Mouse (Mus musculus) megakaryocyte progenitor cell, adult 5-6 weeks (primary cell): ENCODE measurements around the gene Eogt. TPM values are rescaled to one million over a fixed set of nuclear protein-coding genes. Genes with fewer than 3 reads are reported as not detected.

Source experiments
- ATAC-seq: replicated peaks from 2 replicates; pipeline ENCODE4 v1.8.0; 2016; ENCODE audit warnings: mild to moderate bottlenecking, moderate TSS enrichment, inconsistent platforms; ENCODE audit not compliant: poor library complexity
- total RNA-seq, 2 experiments: library from RNA; stranded (forward) in 1 of 2; stranded (reverse) in 1 of 2; fragments of 157-497, 149-512 nt in 1 of 2; fragments of 200-1000 nt in 1 of 2; gene quantifications; 2 replicates each; pipeline versions ENCODE4 v1.2.3 to v1.2.4; 2015 to 2017

The Eogt gene
- 2.4 and 2.8 TPM in 2 replicates for total RNA-seq (2015)
- total RNA-seq (2017) = 3.2 and 3.4 TPM in 2 replicates

DNA sequence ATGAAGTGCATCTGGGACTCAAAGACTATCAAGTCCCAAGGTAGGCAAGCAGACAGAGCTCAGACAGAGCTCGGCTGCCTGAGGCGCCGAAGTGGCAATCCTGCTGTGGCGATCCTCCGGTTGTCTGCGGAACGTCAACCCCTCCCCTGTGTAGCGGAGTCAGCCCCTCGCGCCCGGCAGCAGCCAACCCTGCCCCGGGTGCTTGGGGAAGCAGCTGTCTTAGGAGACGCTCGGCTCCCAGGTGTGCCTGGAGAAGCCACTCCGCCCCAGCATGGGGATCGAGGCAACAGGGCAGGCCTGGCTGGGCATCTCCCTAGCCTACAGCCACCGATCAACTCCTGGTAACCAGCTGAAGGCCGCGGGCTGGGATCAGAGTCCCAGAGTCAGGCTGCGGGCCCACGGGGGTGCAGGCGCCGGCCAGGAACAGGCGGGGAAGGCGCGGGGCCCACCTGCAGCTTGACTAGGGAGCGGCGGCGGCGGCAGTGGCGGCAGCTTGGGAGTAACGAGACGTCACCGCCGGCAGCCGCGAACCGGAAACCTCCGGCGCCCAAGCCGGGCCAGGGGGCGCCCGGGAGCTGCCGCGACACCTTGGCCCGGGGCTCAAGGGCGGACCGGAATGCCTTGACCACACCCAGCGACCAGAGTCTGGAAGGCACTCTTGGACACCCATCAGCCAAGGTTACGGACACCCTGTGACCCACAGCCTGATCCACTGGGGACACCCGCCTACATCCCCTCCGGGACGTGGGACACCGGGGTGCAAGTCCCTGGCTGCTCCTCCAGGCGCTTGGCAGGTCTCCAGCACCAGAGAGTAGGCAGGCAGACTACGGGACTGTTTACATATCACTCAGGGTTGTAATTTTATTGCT lies at the start of gene Eogt:
Gene Eogt, minus strand, starts transcription at position 800 of the 869 bp plus-strand sequence.
- ATAC-seq = peak; percentile 82

DNA sequence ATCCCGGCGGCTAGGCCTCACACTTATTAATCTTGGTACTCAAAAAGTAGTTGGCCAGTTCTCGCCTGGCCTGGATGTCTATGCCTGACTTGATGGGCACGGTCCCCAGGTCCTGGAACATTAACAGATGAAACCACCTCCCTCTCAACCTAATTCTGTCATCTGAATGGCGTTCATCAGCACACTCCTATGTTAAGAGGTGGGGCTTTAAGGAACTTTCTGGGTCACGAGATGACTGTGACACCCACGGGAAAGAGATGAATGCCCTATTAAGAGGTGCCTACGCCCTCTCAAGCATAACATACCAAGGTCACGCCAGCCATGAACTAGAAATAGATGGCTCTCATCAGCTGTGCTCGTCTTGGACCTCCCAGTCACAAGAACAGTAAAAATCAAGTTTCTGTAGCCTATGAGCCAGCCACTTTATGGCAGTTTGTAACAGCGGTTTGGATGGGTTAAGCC lies 30.4 kb upstream of the Eogt start:
- peak; percentile 26 for ATAC-seq

DNA sequence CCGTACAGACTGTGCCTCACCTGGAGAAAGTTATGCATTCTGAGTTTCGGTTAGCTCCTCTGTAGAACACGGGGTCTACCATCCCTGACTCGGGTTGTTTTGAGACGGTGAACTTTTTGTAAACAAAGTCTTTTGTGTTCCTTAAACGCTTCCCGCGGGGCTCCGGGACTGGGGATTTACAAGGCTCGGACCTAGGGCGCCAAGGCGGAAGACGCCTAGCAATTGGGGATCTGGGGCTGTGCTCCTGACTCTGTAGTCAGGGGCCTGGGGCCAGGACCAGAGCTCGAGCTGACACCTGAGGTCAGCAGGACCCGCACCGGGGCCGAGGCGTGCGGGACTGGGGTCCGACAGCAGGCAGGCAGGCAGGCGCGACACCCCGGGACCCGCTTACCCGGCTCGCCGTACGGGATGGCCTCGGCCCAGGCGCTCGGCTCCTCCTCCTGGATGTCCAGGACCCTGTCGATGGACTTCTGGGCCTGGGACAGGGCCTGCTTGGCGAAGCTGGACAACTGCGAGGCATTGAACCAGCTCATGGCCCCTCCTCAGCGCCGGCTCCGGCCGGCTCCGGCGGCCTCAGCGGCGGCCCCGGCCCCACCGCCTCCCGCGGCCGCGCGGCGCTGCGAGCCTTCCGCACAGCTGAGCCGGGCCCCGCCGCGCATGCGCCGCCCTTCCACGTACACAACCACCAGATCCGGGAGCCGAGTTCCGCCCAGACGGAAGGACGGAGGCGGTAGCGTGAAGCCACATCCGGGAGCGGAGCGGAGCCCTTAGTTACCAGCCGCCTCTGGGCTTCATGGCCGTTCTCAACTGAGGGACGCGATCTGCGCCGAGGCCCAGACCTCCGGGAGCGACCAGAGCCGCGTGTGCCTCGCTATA lies 29.7 kb upstream of the Eogt start, which contains the start of gene Tmf1:
Gene Tmf1, minus strand, starts transcription at position 632 of the 876 bp plus-strand sequence.
- ATAC-seq = peak; percentile 95

DNA sequence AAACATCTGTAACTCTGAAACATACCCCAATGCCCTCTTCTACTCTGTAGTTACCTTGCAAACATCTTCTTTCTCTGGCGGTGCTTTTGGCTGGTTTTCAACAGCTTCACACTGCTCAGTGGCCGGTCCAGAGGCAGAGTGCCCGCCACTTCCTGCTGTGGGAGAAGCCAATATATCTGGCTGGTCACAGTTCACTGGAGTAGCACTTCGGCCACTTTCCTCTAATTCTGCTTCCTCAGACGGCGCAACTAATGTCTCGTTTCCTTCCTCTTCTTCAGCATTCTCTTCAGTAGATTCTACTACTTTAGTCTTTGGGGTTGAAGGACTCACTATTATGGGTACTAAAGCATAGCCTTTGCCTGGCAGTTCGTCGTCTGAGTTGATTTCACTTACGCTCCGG lies 26.7 kb upstream of the Eogt start:
- ATAC-seq = 0 out of 2 replicates have a peak, but pooled peaks have one; percentile 12

DNA sequence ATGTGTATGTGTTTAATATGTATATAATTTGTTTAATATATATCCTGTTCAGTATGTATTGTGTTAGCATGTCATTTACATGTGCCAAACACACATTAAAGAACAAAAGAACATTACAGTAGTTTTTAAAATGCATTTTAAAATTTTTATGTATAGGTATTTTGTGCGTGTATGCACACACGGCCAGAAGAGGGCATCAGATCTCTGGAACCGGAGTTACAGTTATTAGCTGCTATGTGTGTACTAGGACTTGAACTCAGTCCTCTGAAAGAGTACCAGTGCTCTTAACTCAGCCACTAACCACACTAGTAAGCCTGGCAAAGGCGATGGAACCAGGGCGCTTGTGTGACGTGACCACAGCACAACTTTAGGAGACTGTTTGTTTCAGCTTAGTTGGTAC lies 1.2 kb upstream of the Eogt start:
- ATAC-seq = 0 out of 2 replicates have a peak, but pooled peaks have one; percentile 13

DNA sequence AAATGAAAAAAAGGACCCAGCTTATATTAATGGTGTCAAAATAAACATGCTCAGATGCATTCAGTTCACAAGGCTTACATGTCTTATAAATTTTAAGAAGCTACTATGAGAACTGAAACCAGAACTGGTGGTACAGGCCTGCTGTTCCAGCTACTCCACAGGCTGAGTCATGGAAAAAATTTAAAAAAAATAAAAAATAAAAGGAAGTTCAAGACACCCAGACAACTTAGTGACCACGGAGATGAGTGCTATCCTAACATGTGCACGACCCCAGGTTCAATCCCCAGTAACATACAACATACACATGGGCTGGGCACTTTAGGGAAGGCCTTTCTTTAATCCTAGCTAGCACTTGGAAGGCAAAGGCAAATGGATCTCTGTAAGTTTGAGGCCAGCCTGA lies 739 bp upstream of the Eogt start:
- ATAC-seq = peak; percentile 34

DNA sequence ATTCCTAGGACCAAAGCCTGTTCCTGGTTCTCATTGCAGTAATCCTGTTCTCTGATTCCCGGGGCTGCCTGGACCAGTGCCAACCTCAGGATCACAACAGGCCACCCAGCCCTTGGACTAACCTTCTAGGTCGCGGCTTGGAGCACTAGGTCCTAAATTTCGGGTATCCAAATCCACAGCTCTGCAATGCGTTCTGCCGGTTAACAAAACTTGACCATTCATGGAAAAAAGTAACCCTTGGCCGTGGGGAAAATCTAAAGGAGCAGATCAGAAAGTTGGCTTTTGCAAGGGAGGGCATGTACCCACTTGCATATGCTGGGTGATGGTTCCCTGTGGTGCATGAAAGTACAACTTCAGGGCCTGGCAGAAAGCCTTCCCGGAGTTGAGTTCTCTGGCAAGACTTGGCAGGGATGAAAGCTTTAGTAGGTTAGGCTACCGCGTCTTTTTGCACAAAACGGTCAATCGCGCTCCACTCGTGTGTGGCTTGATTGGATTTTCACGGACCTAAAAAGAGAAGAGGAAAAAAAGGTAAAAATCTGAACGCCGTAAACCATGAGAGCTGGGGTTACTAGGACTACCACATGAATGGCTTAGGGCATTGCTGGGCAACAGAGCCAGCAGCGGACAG lies 1.1 kb downstream of the Eogt start:
- ATAC-seq = 0 out of 2 replicates have a peak, but pooled peaks have one; percentile 2

DNA sequence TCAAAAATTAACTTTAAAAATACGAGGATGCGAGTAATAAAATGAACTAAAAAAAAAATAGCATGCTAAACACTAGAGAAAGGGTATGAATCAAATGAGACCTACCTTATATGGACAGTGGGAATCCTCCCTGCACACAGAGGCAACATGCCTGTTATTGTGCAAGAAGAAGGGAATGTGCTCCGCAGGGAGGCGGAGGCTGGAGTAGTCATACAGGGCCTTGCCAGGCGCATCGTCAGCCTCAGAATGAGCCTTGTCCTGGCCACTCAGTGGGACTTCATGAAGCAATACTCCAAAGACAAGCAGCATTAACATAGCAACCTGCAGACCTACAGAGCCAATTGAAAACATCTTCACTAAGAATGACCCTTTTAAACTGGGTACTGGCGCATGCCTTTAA lies 3.8 kb downstream of the Eogt start:
- no peak for ATAC-seq

DNA sequence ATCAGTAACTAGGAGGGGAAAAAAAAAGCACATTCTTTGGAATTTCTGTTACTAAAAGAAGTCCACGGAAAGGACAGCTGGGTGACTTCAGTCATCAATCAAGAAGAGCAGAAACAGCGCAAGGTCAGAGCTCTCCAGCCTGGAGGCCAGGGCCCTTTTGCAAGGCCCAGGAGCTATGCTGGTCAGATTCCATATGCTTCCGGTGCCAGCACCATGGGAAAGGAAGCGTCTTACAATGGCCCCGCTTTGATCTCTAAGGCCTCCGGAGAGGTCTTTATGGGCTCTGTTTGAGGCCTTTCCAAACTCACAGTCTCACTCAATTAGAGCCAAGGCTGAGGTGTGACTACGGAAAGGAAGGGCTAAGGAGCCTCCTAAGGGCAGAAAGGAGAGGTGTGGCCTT lies 4.6 kb downstream of the Eogt start:
- ATAC-seq = no peak

DNA sequence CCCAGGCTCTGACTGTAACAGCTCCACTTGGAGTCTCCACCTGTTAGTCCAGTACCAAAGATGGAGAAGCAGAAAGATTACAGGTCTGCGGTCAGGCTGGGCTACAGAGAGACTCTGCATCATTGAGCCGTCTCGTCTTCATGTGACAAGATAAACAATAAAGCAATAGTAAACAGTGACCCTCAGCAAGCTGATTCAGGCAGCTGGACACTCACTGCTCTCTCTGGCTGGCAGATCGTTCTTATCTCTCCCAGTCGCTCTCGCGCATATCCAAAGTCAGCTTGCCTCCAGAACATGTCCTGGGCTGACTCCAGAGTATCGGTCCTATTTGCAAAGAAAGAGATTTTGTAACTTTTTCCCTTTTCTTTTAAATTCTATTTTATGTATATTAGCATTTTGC lies 6.4 kb downstream of the Eogt start:
- ATAC-seq = no peak

DNA sequence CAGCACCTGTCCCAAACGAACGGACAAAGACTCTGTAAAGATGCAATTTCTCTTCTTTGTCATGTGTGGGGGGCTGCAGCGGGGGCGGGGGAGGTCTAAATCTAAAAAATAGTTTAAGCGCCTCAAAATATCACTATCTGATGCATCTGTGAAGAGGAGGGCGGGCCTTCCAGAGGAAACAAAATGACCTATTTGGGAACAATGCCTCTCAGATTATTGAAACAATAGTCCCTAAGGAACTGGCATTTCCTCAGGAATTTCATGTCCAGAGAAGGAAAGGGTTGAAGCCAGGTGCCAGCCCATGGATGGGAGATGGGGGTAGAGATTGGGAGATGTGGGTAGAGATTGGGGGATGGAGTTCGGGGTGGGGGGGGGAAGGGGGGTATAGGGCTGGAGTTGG lies 7.2 kb downstream of the Eogt start:
- ATAC-seq = no peak

DNA sequence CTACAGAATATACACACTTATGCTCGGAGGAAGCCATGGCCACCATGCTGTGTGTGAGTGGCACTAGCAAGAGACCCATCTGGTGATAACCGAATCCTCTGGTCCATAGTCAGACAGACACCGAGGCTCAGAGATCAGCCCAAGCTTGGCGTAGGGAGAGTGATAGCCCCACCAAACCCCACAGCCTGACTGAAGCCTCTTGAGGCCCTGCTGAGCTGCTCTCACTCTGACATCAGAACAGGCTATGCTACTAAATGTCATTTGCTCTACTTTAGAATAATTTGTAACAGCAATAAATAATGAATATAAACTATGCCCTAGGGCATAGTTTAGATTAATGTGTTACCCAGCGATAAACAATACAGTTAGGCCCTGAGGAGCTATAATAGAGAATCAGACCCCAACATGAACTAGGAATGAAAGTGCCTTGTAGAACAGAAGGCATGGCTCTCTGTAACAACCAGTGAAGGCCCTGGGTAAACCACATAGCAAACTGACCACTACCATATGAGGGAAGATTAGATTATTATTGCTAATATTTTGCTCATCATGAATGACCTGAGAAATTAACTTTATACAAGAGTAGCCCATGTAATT lies 16.2 kb downstream of the Eogt start:
- ATAC-seq = no peak

DNA sequence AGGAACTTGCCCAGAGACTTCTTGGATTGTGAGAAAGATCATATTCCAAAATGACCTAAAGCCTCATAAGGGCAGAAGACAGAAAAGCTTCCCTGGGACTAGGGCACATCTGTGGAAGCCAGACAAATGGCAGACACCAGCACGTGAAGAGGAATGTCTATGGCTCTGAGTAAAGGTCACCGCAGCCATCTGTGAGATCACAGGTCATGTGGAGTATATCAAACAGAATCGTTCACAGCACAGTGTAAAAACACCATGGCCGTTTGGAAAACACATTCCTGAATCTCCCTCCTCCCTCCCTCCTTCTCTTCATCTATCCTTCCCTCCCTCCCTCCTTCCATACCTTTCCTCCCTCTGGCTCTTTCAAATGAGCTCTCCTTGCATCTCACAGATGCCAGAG lies 17.2 kb downstream of the Eogt start:
- ATAC-seq = no peak

DNA sequence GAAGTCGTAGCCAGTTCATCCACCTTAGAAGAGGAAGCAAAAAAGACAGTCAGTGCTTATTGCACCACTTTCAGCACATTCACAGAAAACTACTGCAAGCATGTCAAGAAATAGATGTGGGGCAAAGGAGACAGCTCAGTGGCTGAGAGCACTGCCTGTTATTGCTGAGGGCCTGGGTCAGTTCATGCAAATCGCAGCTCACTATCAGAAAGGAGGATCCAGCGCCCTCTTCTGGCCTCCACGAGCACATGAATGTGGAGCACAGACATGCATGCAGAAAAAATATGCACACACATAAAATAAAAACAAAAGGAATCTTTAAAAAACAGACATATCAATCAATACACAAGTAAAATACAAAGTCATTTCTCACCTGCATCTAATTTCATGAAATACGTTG lies 18.0 kb downstream of the Eogt start:
- ATAC-seq = peak; percentile 68

DNA sequence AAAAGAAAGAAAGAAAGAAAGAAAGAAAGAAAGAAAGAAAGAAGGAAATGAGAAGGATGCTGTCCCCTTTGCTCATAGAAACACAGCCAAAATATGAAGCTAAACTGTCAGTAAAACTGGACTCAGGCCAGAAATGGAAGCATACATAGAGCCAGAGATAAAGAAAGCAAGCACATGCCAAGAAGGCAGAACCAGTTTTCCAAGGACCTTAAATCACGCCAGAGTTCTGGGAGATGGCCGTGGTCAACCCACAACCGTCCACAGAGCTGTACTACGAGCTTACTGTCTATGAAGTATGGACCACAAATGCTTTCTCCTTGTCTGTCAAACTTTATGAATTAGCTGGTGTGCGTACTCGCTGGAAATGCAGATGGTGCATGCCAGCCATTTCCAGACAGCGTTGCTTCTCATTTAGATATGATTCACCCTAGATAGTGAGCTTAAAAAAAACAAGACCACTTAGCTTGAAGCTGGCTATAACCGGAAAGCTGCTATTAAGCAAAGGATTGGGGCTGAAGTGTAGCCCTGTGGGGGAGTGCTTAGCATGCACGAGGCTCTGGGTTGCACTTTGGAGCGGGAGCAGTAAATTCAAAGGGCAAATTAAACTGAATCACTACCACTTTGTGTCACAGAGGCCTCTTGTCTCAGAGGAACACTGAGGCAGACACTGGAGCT lies 24.5 kb downstream of the Eogt start:
- ATAC-seq = no peak

DNA sequence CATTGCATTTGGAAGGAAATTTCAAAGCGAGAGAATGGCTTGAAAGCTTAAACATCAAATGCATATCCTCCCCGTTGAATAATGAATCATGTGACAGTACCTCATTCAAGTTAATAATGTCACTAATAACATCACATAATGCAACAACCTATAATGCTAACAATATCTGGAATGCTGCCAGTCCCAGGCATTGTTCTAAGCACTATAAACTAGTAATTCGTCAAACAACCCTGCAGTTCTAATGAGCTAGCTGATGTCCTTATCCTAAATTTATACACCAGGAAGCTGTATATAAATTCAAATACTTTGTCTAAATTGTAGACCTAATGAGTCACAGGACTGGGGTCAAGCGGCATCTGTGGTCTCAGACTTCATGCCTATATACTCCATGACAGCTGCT lies 28.1 kb downstream of the Eogt start:
- ATAC-seq = no peak

DNA sequence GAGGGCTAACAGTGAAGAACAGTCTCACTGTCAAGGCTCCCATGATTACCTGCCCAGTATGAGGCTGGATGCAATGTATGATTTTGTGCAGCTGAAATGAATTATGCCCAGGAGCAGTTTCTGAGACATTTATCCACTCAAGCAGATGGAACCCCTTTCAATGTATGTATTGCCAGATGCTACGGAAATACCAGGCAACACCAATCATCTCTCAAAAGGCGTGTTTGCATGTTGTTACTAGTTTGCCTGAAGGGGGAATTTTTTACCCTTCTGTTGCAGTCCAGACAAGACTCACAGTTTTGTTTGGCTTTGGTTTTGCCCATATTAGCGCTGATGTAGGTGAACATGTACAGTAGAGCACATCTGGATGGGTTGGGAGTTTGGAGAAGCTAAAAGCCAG lies 30.7 kb downstream of the Eogt start:
- ATAC-seq = no peak

DNA sequence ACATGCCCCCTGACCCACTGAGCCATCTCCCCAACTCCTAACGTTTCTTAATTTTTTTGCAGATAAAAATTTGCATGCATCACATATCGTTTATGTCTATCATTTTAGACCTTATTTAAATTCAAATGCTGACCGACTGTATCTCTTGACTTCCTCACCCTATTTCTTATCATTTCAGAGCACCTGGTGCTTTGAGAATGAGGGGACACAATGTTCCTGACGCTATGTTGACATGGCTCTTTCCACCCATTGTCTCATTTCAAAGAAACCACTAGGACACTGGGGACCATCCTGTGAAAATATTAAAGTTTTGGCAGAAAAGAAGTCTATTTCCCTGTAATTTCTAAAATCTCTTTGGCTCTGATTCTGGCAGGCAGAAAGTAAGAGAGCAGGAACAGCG lies 32.1 kb downstream of the Eogt start:
- peak; percentile 67 for ATAC-seq

DNA sequence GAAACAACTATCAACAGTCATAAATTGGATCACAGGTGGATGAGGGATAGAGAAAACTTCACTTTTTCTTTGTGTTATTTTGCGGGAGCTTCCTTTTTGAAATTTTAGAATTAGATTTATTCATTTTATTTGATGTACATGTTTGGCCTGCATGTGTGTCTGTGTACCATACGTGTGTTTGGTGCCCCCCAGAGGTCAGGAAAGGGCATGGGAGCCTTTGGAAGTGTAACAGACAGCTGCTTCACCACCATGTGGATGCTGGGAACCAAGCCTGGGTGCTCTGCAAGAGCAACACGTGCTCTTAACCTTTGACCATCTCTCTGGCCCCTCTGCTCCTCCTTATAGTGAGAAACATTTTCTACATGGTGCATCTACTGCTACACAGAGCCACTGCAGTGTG lies 34.2 kb downstream of the Eogt start:
- peak; percentile 64 for ATAC-seq

DNA sequence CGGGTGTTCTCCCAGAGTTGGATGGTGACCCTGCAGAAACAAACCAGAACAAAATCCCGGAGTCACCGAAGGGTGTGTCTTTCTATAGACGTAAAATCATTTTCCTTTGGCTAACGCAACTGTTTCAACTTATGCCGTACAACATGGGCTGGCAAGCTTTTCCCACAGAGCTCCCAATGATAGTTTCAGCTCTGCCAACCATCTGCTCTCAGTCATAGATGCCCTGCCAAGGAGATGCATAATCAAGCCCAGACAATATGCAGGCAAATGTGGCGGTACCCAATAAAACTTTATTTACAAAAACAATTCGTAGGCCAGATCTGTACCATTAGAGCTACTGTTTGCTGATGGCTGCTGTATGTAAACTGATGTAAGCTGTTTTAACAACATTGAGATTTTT lies 36.8 kb downstream of the Eogt start:
- ATAC-seq = no peak
